Comparison of ENCODE assay signal across 8 mouse cellular contexts in genomic region chr2:129699484-129700158, GRCm38 (mm10). TPM values are rescaled to one million over a fixed set of nuclear protein-coding genes. Genes with fewer than 3 reads are reported as not detected.
A peak's percentile ranks its signal among the peaks of the same experiment; 100 is the strongest.
DNase-seq lines count a peak whose midpoint lies in the region; ATAC-seq lines count a peak whose summit lies in the region.

TSS of gene Pdyn (minus strand) at chr2:129699844.

- H3K9me3 ChIP-seq in heart, embryonic 10.5 days = no peaks in the 10 kb centered on the region
- H3K9me3 ChIP-seq in hindbrain, embryonic 11.5 days (ENCODE audit: control insufficient read depth, low read length) = no peaks in the 10 kb centered on the region
- H3K9me3 ChIP-seq in midbrain, embryonic 11.5 days (ENCODE audit: control insufficient read depth, low read length) = no peaks in the 10 kb centered on the region

- H3K4me3 ChIP-seq in heart, embryonic 10.5 days = peak within 1 kb of the TSS; percentile 43
- peak within 1 kb of the TSS; percentile 4; the same call in 1 of the 2 replicates for H3K4me3 ChIP-seq in hindbrain, embryonic 11.5 days (ENCODE audit: low read depth, low read length)
- no peak within 1 kb of the TSS for H3K4me3 ChIP-seq in midbrain, embryonic 11.5 days (ENCODE audit: low read depth, low read length)

- peaks cover 56% of the 10 kb centered on the region for H3K27me3 ChIP-seq in heart, embryonic 10.5 days (ENCODE audit: insufficient read depth, poor library complexity, severe bottlenecking)
- H3K27me3 ChIP-seq in hindbrain, embryonic 11.5 days (ENCODE audit: control insufficient read depth, insufficient read depth, low read length) = no peaks in the 10 kb centered on the region; the same call in 1 of the 2 replicates
- H3K27me3 ChIP-seq in midbrain, embryonic 11.5 days (ENCODE audit: control insufficient read depth, insufficient read depth, low read length) = peaks cover 2% of the 10 kb centered on the region; the same call in 1 of the 2 replicates

- H3K27ac ChIP-seq in heart, embryonic 10.5 days = no peak within 1 kb of the TSS
- no peak within 1 kb of the TSS for H3K27ac ChIP-seq in hindbrain, embryonic 11.5 days (ENCODE audit: low read depth, low read length)
- H3K27ac ChIP-seq in midbrain, embryonic 11.5 days (ENCODE audit: low read depth, low read length) = no peak within 1 kb of the TSS

- peaks cover 17% of the 10 kb centered on the region for H3K4me1 ChIP-seq in heart, embryonic 10.5 days
- H3K4me1 ChIP-seq in hindbrain, embryonic 11.5 days (replicated peaks; ENCODE audit: control insufficient read depth, insufficient read depth, low read length) = 0 out of 2 replicates have a peak, but pooled peaks cover 3% of the 10 kb centered on the region
- 0 out of 2 replicates have a peak, but pooled peaks cover 2% of the 10 kb centered on the region for H3K4me1 ChIP-seq in midbrain, embryonic 11.5 days (ENCODE audit: control insufficient read depth, insufficient read depth, low read length)

- ATAC-seq in hindbrain, embryonic 11.5 days (ENCODE audit: low FRiP score) = no peak
- peak; percentile 46; the same call in 1 of the 2 replicates for ATAC-seq in midbrain, embryonic 11.5 days (ENCODE audit: low FRiP score)

- DNase-seq in heart, embryonic 10.5 days (ENCODE audit: low spot score) = no peak
- DNase-seq in heart, adult 18-20 months = no peak
- DNase-seq in R1 (ENCODE audit: low read depth, low spot score) = peak; percentile 60
- peak; percentile 48 for DNase-seq in hindbrain, embryonic 11.5 days (ENCODE audit: low spot score)
- peak; percentile 88 for DNase-seq in midbrain, embryonic 11.5 days (ENCODE audit: low spot score, missing footprints)
- DNase-seq in urinary bladder, postnatal 4 days (ENCODE audit: low spot score in 2 of 2) = no peak
- no peak for DNase-seq in cerebellum, postnatal 4 days (ENCODE audit: low spot score in 2 of 2)
- no peak for DNase-seq in urinary bladder, postnatal 36 days (ENCODE audit: low spot score in 2 of 2)

- H3K9ac ChIP-seq in hindbrain, embryonic 11.5 days (ENCODE audit: low read depth, low read length) = no peak within 1 kb of the TSS
- H3K9ac ChIP-seq in midbrain, embryonic 11.5 days (ENCODE audit: low read length) = 0 out of 2 replicates have a peak within 1 kb of the TSS, but pooled peaks have one; percentile 2

- 9% methylated on average over 20 of the region's 20 CpGs for WGBS in heart, embryonic 10.5 days
- 10% methylated on average over 20 of the region's 20 CpGs for WGBS in hindbrain, embryonic 11.5 days
- 7% methylated on average over 20 of the region's 20 CpGs for WGBS in midbrain, embryonic 11.5 days

- peak within 1 kb of the TSS; percentile 24 for H3K4me2 ChIP-seq in hindbrain, embryonic 11.5 days (replicated peaks; ENCODE audit: low read depth, low read length)
- H3K4me2 ChIP-seq in midbrain, embryonic 11.5 days = peak within 1 kb of the TSS; percentile 19

- no peaks in the 10 kb centered on the region for H3K36me3 ChIP-seq in heart, embryonic 10.5 days
- no peaks in the 10 kb centered on the region for H3K36me3 ChIP-seq in hindbrain, embryonic 11.5 days (ENCODE audit: control insufficient read depth, insufficient read depth, low read length)
- H3K36me3 ChIP-seq in midbrain, embryonic 11.5 days (ENCODE audit: control insufficient read depth, insufficient read depth, low read length) = no peaks in the 10 kb centered on the region

RNA-seq across cellular contexts. Expression of gene Pdyn, which starts in this region (rescaled TPM):
- 0.10 and 0.18 TPM in 2 replicates for polyA plus RNA-seq in heart, embryonic 10.5 days (2016; fragmentation: Nextera tagmentation; extraction: Ambion mirVana)
- total RNA-seq in heart, adult 18-20 months (2021) = not detected
- 1.5 and 1.9 TPM in 2 replicates for polyA plus RNA-seq in hindbrain, embryonic 11.5 days (2014; fragmentation: Nextera tagmentation; extraction: Ambion mirVana)
- 0.89 and 1.4 TPM in 2 replicates for polyA plus RNA-seq in midbrain, embryonic 11.5 days (2014; fragmentation: Nextera tagmentation; extraction: Ambion mirVana)

Comparison
In these comparisons a context has a peak if more than half of its experiments do, and no peak if none do; other contexts are left out.
1. DNase-seq: peak in R1 (single experiment), hindbrain, embryonic 11.5 days (single experiment) and midbrain, embryonic 11.5 days (single experiment); none in heart, embryonic 10.5 days (single experiment), heart, adult 18-20 months (0 of 2), urinary bladder, postnatal 4 days (0 of 2), cerebellum, postnatal 4 days (0 of 2) and urinary bladder, postnatal 36 days (0 of 2).